Mouse (Mus musculus): ENCODE measurements around the gene Raly. TPM values are rescaled to one million over a fixed set of nuclear protein-coding genes. Genes with fewer than 3 reads are reported as not detected.

Gene Raly
- polyA plus RNA-seq, 1 experiment from 2014 or later = 29.5 TPM

GRCm38 (mm10) chr2:154763226-154763625 is 27.7 kb upstream of the Raly start:
- H3K27me3 ChIP-seq = no peaks in the 10 kb centered on the region
- peaks cover 59% of the 10 kb centered on the region for H3K4me1 ChIP-seq (replicated peaks)
- H3K36me3 ChIP-seq = no peaks in the 10 kb centered on the region
- peak overlapping the region; percentile 24 for H3K9ac ChIP-seq
- DNase-seq (peak; percentile 38), ATAC-seq (ENCODE audit: low read depth) (peak; percentile 77)
- H3K4me2 ChIP-seq = peak overlapping the region; percentile 50
- WGBS (ENCODE audit: insufficient replicate concordance) = 29% methylated on average over 3 of the region's 3 CpGs
- no peak overlapping the region for H3K4me3 ChIP-seq (replicated peaks)
- H3K9me3 ChIP-seq (replicated peaks) = no peaks in the 10 kb centered on the region
- H3K27ac ChIP-seq = peak overlapping the region; percentile 94

- Histone ChIP-seq H3K27me3 (no peaks in the 10 kb centered on the region), H3K36me3 (no peaks in the 10 kb centered on the region), H3K9ac (peak overlapping the region; percentile 57), H3K27ac (peak overlapping the region; percentile 94), H3K9me3 (replicated peaks) (no peaks in the 10 kb centered on the region), H3K4me1 (replicated peaks) (peaks cover 62% of the 10 kb centered on the region), H3K4me3 (replicated peaks) (0 out of 2 replicates have a peak overlapping the region, but pooled peaks have one; percentile 15), H3K4me2 (peak overlapping the region; percentile 50)
- DNase-seq = peak; percentile 43
- 46% methylated on average over 9 of the region's 9 CpGs for WGBS (ENCODE audit: insufficient replicate concordance)
- peak; percentile 96 for ATAC-seq (ENCODE audit: low read depth)
These were observed 25.9 kb upstream of the Raly start for GRCm38 (mm10) chr2:154764828-154765497.

- Histone ChIP-seq H3K4me2 (peak overlapping the region; percentile 50), H3K9ac (peak overlapping the region; percentile 37), H3K9me3 (replicated peaks) (no peaks in the 10 kb centered on the region), H3K27me3 (no peaks in the 10 kb centered on the region), H3K4me3 (replicated peaks) (no peak overlapping the region), H3K4me1 (replicated peaks) (peaks cover 62% of the 10 kb centered on the region), H3K27ac (peak overlapping the region; percentile 94), H3K36me3 (no peaks in the 10 kb centered on the region)
- ATAC-seq (ENCODE audit: low read depth) (peak; percentile 35), DNase-seq (no peak)
- 46% methylated on average over 8 of the region's 8 CpGs for WGBS (ENCODE audit: insufficient replicate concordance)
These were observed 25.3 kb upstream of the Raly start for GRCm38 (mm10) chr2:154765554-154766008.

GRCm38 (mm10) chr2:154767051-154767450 is 23.8 kb upstream of the Raly start:
- H3K36me3 ChIP-seq = no peaks in the 10 kb centered on the region
- H3K9ac ChIP-seq = no peak overlapping the region
- no peaks in the 10 kb centered on the region for H3K9me3 ChIP-seq (replicated peaks)
- 42% methylated on average over 6 of the region's 6 CpGs for WGBS (ENCODE audit: insufficient replicate concordance)
- H3K27me3 ChIP-seq = no peaks in the 10 kb centered on the region
- DNase-seq (no peak), ATAC-seq (ENCODE audit: low read depth) (no peak)
- H3K4me2 ChIP-seq = no peak overlapping the region
- peaks cover 55% of the 10 kb centered on the region for H3K4me1 ChIP-seq (replicated peaks)
- H3K4me3 ChIP-seq (replicated peaks) = no peak overlapping the region
- H3K27ac ChIP-seq = peak overlapping the region; percentile 65

- Histone ChIP-seq H3K27ac (0 out of 2 replicates have a peak within 1 kb of the TSS, but pooled peaks have one; percentile 13), H3K4me3 (replicated peaks) (no peak within 1 kb of the TSS), H3K27me3 (no peaks in the 10 kb centered on the region), H3K9ac (0 out of 2 replicates have a peak within 1 kb of the TSS, but pooled peaks have one; percentile 6), H3K9me3 (replicated peaks) (0 out of 2 replicates have a peak, but pooled peaks cover 4% of the 10 kb centered on the region), H3K4me2 (no peak within 1 kb of the TSS), H3K36me3 (no peaks in the 10 kb centered on the region), H3K4me1 (replicated peaks) (peaks cover 26% of the 10 kb centered on the region)
- ATAC-seq (ENCODE audit: low read depth) = no peak
- no peak for DNase-seq
These were observed 21.0 kb upstream of the Raly start, which contains the start of gene Gm14214 for GRCm38 (mm10) chr2:154769930-154770329. Gene Gm14214, minus strand, starts transcription at chr2:154770030.

- H3K27me3 ChIP-seq = no peaks in the 10 kb centered on the region
- no peak overlapping the region for H3K4me3 ChIP-seq (replicated peaks)
- WGBS (ENCODE audit: insufficient replicate concordance) = 64% methylated on average over 8 of the region's 8 CpGs
- 0 out of 2 replicates have a peak, but pooled peaks cover 4% of the 10 kb centered on the region for H3K9me3 ChIP-seq (replicated peaks)
- no peaks in the 10 kb centered on the region for H3K36me3 ChIP-seq
- H3K4me1 ChIP-seq (replicated peaks) = peaks cover 16% of the 10 kb centered on the region
- no peak for DNase-seq
- H3K9ac ChIP-seq = no peak overlapping the region
- ATAC-seq (ENCODE audit: low read depth) = no peak
- H3K4me2 ChIP-seq = no peak overlapping the region
- no peak overlapping the region for H3K27ac ChIP-seq
These were observed 19.3 kb upstream of the Raly start for GRCm38 (mm10) chr2:154771604-154772003.

GRCm38 (mm10) chr2:154774032-154774431 is 16.9 kb upstream of the Raly start:
- H3K27me3 ChIP-seq = 0 out of 2 replicates have a peak, but pooled peaks cover under 1% of the 10 kb centered on the region
- no peak for DNase-seq
- WGBS (ENCODE audit: insufficient replicate concordance) = 57% methylated on average over 1 of the region's 1 CpGs

GRCm38 (mm10) chr2:154776496-154776895 is 14.4 kb upstream of the Raly start:
- 57% methylated on average over 7 of the region's 7 CpGs for WGBS (ENCODE audit: insufficient replicate concordance)
- Histone ChIP-seq H3K4me3 (replicated peaks) (no peak overlapping the region), H3K27ac (no peak overlapping the region), H3K9ac (no peak overlapping the region), H3K27me3 (peaks cover 13% of the 10 kb centered on the region), H3K36me3 (no peaks in the 10 kb centered on the region), H3K4me1 (replicated peaks) (peaks cover 7% of the 10 kb centered on the region), H3K9me3 (replicated peaks) (0 out of 2 replicates have a peak, but pooled peaks cover 4% of the 10 kb centered on the region), H3K4me2 (no peak overlapping the region)
- no peak for ATAC-seq (ENCODE audit: low read depth)
- DNase-seq = no peak

More at GRCm38 (mm10) chr2:154774032-154774431, 16.9 kb upstream of the Raly start:
- Histone ChIP-seq H3K27ac (no peak overlapping the region), H3K4me2 (no peak overlapping the region), H3K9ac (no peak overlapping the region), H3K36me3 (no peaks in the 10 kb centered on the region), H3K9me3 (replicated peaks) (0 out of 2 replicates have a peak, but pooled peaks cover 4% of the 10 kb centered on the region), H3K4me3 (replicated peaks) (no peak overlapping the region), H3K4me1 (replicated peaks) (peaks cover 7% of the 10 kb centered on the region)
- ATAC-seq (ENCODE audit: low read depth) = no peak

GRCm38 (mm10) chr2:154779648-154780047 is 11.2 kb upstream of the Raly start:
- DNase-seq = no peak

GRCm38 (mm10) chr2:154782361-154782760 is 8.5 kb upstream of the Raly start:
- Histone ChIP-seq H3K27ac (no peak overlapping the region), H3K9ac (no peak overlapping the region), H3K36me3 (no peaks in the 10 kb centered on the region), H3K4me3 (replicated peaks) (no peak overlapping the region), H3K4me2 (no peak overlapping the region), H3K27me3 (peaks cover 13% of the 10 kb centered on the region), H3K9me3 (replicated peaks) (no peaks in the 10 kb centered on the region), H3K4me1 (replicated peaks) (peaks cover 31% of the 10 kb centered on the region)
- ATAC-seq (ENCODE audit: low read depth) = no peak
- WGBS (ENCODE audit: insufficient replicate concordance) = 67% methylated on average over 4 of the region's 4 CpGs
- no peak for DNase-seq

More at GRCm38 (mm10) chr2:154779648-154780047, 11.2 kb upstream of the Raly start:
- Histone ChIP-seq H3K4me1 (replicated peaks) (peaks cover 15% of the 10 kb centered on the region), H3K9me3 (replicated peaks) (no peaks in the 10 kb centered on the region), H3K4me3 (replicated peaks) (no peak overlapping the region), H3K9ac (no peak overlapping the region), H3K27me3 (peaks cover 13% of the 10 kb centered on the region), H3K4me2 (no peak overlapping the region), H3K27ac (no peak overlapping the region), H3K36me3 (no peaks in the 10 kb centered on the region)
- no peak for ATAC-seq (ENCODE audit: low read depth)
- WGBS (ENCODE audit: insufficient replicate concordance) = 72% methylated on average over 3 of the region's 3 CpGs

- WGBS (ENCODE audit: insufficient replicate concordance) = 76% methylated on average over 17 of the region's 17 CpGs
- no peak for ATAC-seq (ENCODE audit: low read depth)
These were observed 7.8 kb upstream of the Raly start for GRCm38 (mm10) chr2:154782856-154783650.

More at GRCm38 (mm10) chr2:154782856-154783650, 7.8 kb upstream of the Raly start:
- DNase-seq = no peak
- no peak overlapping the region for H3K4me3 ChIP-seq (replicated peaks)
- H3K36me3 ChIP-seq = no peaks in the 10 kb centered on the region
- no peak overlapping the region for H3K4me2 ChIP-seq
- H3K27ac ChIP-seq = no peak overlapping the region; the same call in 1 of the 2 replicates
- peaks cover 37% of the 10 kb centered on the region for H3K4me1 ChIP-seq (replicated peaks)
- peaks cover 13% of the 10 kb centered on the region for H3K27me3 ChIP-seq
- H3K9me3 ChIP-seq (replicated peaks) = no peaks in the 10 kb centered on the region
- H3K9ac ChIP-seq = no peak overlapping the region

Measured in liver, embryonic 13.5 days (tissue).